Mouse (Mus musculus) lung, postnatal 14 days (tissue): ENCODE results near the gene Olfr593.
"Not testable (repeated sequence)": the region's sequence is repeated elsewhere in the genome, so short reads cannot be mapped to it uniquely, and the experiment has no call there.

Experiments used
- DNase-seq: peaks from one replicate; pipeline ENCODE4 v3.0.0; 2021

Olfr593 gene

GRCm38 (mm10) chr7:103211562-103211961 lies at the start of gene Olfr593:
Gene Olfr593 (plus strand): TSS chr7:103211862.
- no peak for DNase-seq

GRCm38 (mm10) chr7:103169697-103170096 lies 42.0 kb upstream of the Olfr593 start:
- DNase-seq: no peak

- no peak for DNase-seq
These were observed 33.4 kb upstream of the Olfr593 start, which contains the start of gene Olfr591 for GRCm38 (mm10) chr7:103178240-103178639. Gene Olfr591 (minus strand): TSS chr7:103178340.

- not testable (repeated sequence) for DNase-seq
These were observed 27.2 kb upstream of the Olfr593 start, which contains the start of gene Olfr592 for GRCm38 (mm10) chr7:103184503-103184902. Gene Olfr592 (plus strand): TSS chr7:103184803.

- DNase-seq: not testable (repeated sequence)
These were observed 388 bp downstream of the Olfr593 start for GRCm38 (mm10) chr7:103212050-103212449.

- no peak for DNase-seq
These were observed 5.0 kb downstream of the Olfr593 start, which contains the start of gene Olfr594 for GRCm38 (mm10) chr7:103216696-103217095. Gene Olfr594 (plus strand): TSS chr7:103216996.

GRCm38 (mm10) chr7:103252405-103252804 lies 40.7 kb downstream of the Olfr593 start, which contains the start of gene Usp17ld:
Gene Usp17ld (minus strand): TSS chr7:103252505.
- DNase-seq: not testable (repeated sequence)
